Mouse (Mus musculus): ENCODE results near the gene Syt7.

GRCm38 (mm10) chr19:10367802-10368201, 21.1 kb upstream of the Syt7 start:
- TF ChIP-seq CTCF (IDR thresholded peaks at IDR 0.05; ENCODE audit: low read depth) (no peak), EP300 (IDR thresholded peaks at IDR 0.05; ENCODE audit: low read depth) (no peak)

All from heart, postnatal 0 days (tissue).